28 mouse cellular contexts compared by ENCODE assay signal in the genomic region with DNA sequence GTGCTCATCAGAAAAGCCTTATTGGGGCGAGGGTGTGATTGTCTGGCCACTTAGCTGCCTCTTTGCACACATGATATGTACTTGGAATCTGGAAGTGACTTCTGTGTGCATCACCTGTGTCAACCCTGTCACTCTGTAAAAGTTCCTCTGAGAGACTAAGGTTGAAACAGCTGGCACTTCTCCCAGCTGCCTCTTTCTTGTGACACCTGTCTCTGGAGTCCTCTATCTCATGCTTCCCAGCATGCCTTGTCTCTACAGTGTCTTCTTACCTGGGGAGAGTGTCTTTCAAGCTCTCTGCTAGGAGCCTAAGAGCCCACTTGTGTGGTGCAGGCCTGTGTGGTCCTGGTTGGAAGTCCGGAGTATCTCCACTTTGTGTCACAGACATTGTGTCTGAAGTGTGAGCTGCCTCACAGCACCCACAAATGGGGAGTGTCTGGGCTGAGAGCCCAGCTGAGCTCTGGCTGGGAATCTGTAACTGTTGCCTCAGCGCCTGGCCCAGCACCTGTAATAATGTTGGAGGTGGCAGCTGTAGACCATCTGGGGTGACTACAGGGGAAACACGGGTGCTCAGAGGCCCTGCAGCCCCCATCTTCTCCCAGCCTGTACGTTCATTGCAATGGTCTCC.
A peak's percentile ranks its signal among the peaks of the same experiment; 100 is the strongest.
DNase-seq lines count a peak whose midpoint lies in the region; ATAC-seq and TF ChIP-seq lines count a peak whose summit lies in the region.
"Had no signal": no experiment of that assay in that cellular context is flagged by ENCODE, and none has a peak within 500 bp of the region (broad histone marks: within the 10 kb centered on the region; RNA-seq: fewer than 3 reads in every experiment).

No protein-coding gene starts in this region.

- 0 out of 2 replicates have a peak overlapping the region, but pooled peaks have one; percentile 5 for H3K27ac ChIP-seq in heart, embryonic 10.5 days
- H3K27ac ChIP-seq in lung, postnatal 0 days (ENCODE audit: low read length) = no peak overlapping the region
- H3K27ac ChIP-seq in limb, embryonic 10.5 days = 0 out of 2 replicates have a peak overlapping the region, but pooled peaks have one; percentile 22
- no peak overlapping the region for H3K27ac ChIP-seq in midbrain, embryonic 14.5 days (replicated peaks; ENCODE audit: low read depth, low read length)
- H3K27ac ChIP-seq: embryonic facial prominence, embryonic 15.5 days; hindbrain, embryonic 15.5 days; limb, embryonic 15.5 days; midbrain, embryonic 12.5 days; stomach, embryonic 15.5 days had no signal

- no peak overlapping the region for H3K4me2 ChIP-seq in lung, postnatal 0 days (replicated peaks; ENCODE audit: low read depth, low read length)
- H3K4me2 ChIP-seq in midbrain, embryonic 14.5 days (ENCODE audit: low read length) = no peak overlapping the region
- H3K4me2 ChIP-seq: embryonic facial prominence, embryonic 15.5 days; hindbrain, embryonic 15.5 days; limb, embryonic 15.5 days; midbrain, embryonic 12.5 days; stomach, embryonic 15.5 days had no signal

- peak; percentile 22; the same call in 1 of the 2 replicates for ATAC-seq in lung, postnatal 0 days
- ATAC-seq in midbrain, embryonic 14.5 days (ENCODE audit: low FRiP score, low TSS enrichment) = no peak
- ATAC-seq: forebrain, embryonic 16.5 days; intestine, embryonic 16.5 days; Patski had no signal

- no peaks in the 10 kb centered on the region for H3K9me3 ChIP-seq in heart, embryonic 10.5 days
- H3K9me3 ChIP-seq in lung, postnatal 0 days (ENCODE audit: low read length) = no peaks in the 10 kb centered on the region
- no peaks in the 10 kb centered on the region for H3K9me3 ChIP-seq in limb, embryonic 10.5 days (replicated peaks)
- no peaks in the 10 kb centered on the region for H3K9me3 ChIP-seq in midbrain, embryonic 14.5 days (ENCODE audit: control insufficient read depth, low read length)
- H3K9me3 ChIP-seq: embryonic facial prominence, embryonic 15.5 days; hindbrain, embryonic 15.5 days; limb, embryonic 15.5 days; stomach, embryonic 15.5 days had no signal

- no peak for DNase-seq in heart, embryonic 10.5 days (ENCODE audit: low spot score)
- no peak for DNase-seq in heart, postnatal 36 days
- no peak for DNase-seq in lung, postnatal 0 days (ENCODE audit: low spot score)
- no peak for DNase-seq in lung, postnatal 36 days
- DNase-seq in limb, embryonic 10.5 days (ENCODE audit: low spot score) = no peak
- DNase-seq in thymus, postnatal 36 days = peak; percentile 25 to 52
- DNase-seq in spleen, adult 18-20 months = no peak
- DNase-seq in midbrain, embryonic 14.5 days = no peak
- DNase-seq: adrenal gland, postnatal 36 days; B cell, adult 2 months; cerebellum, adult 11-12 months; cerebellum, postnatal 10 days; gastrocnemius, postnatal 25 days; heart, adult 18-20 months; heart, postnatal 4 days; kidney, adult 9 months; kidney, postnatal 25 days; lung, postnatal 10 days; right cerebral cortex, postnatal 25 days had no signal

- no peak overlapping the region for H3K9ac ChIP-seq in lung, postnatal 0 days (replicated peaks; ENCODE audit: low read depth)
- no peak overlapping the region for H3K9ac ChIP-seq in midbrain, embryonic 14.5 days (replicated peaks; ENCODE audit: low read length)
- H3K9ac ChIP-seq: embryonic facial prominence, embryonic 15.5 days; hindbrain, embryonic 15.5 days; limb, embryonic 15.5 days; midbrain, embryonic 12.5 days; stomach, embryonic 15.5 days had no signal

- intact Hi-C loops in heart, postnatal 36 days (cut with DNase I) = no loop called here

- WGBS in heart, embryonic 10.5 days = 91% methylated on average over 5 of the region's 5 CpGs
- WGBS in lung, postnatal 0 days = 56% methylated on average over 5 of the region's 5 CpGs
- 85% methylated on average over 5 of the region's 5 CpGs for whole genome bisulfite sequencing in limb, embryonic 10.5 days
- WGBS in midbrain, embryonic 14.5 days = 83% methylated on average over 5 of the region's 5 CpGs

- 0 out of 2 replicates have a peak, but pooled peaks cover 6% of the 10 kb centered on the region for H3K4me1 ChIP-seq in heart, embryonic 10.5 days
- no peaks in the 10 kb centered on the region for H3K4me1 ChIP-seq in lung, postnatal 0 days (ENCODE audit: insufficient read depth, low read depth, low read length)
- peaks cover 3% of the 10 kb centered on the region; the same call in 1 of the 2 replicates for H3K4me1 ChIP-seq in limb, embryonic 10.5 days
- H3K4me1 ChIP-seq in midbrain, embryonic 14.5 days (ENCODE audit: control insufficient read depth, insufficient read depth, low read length) = no peaks in the 10 kb centered on the region
- H3K4me1 ChIP-seq: embryonic facial prominence, embryonic 15.5 days; hindbrain, embryonic 15.5 days; midbrain, embryonic 12.5 days; stomach, embryonic 15.5 days had no signal

- no peak for TF ChIP-seq CTCF in lung, postnatal 0 days (IDR thresholded peaks at IDR 0.05)

- H3K27me3 ChIP-seq in heart, embryonic 10.5 days (ENCODE audit: insufficient read depth, poor library complexity, severe bottlenecking) = peaks cover 5% of the 10 kb centered on the region; the same call in 1 of the 2 replicates
- H3K27me3 ChIP-seq in lung, postnatal 0 days (replicated peaks; ENCODE audit: insufficient read depth, low read length) = no peaks in the 10 kb centered on the region
- no peaks in the 10 kb centered on the region for H3K27me3 ChIP-seq in limb, embryonic 10.5 days (ENCODE audit: low read depth, poor library complexity, severe bottlenecking)
- H3K27me3 ChIP-seq in midbrain, embryonic 14.5 days (ENCODE audit: control insufficient read depth, insufficient read depth, low read length) = no peaks in the 10 kb centered on the region
- H3K27me3 ChIP-seq: embryonic facial prominence, embryonic 15.5 days; hindbrain, embryonic 15.5 days; limb, embryonic 15.5 days; midbrain, embryonic 12.5 days; Patski; stomach, embryonic 15.5 days had no signal

- no peak overlapping the region for H3K4me3 ChIP-seq in heart, embryonic 10.5 days
- no peak overlapping the region for H3K4me3 ChIP-seq in lung, postnatal 0 days (ENCODE audit: low read depth, low read length)
- no peak overlapping the region for H3K4me3 ChIP-seq in limb, embryonic 10.5 days
- no peak overlapping the region for H3K4me3 ChIP-seq in midbrain, embryonic 14.5 days (replicated peaks; ENCODE audit: low read depth, low read length)
- H3K4me3 ChIP-seq: embryonic facial prominence, embryonic 15.5 days; hindbrain, embryonic 15.5 days; limb, embryonic 15.5 days; midbrain, embryonic 12.5 days; stomach, embryonic 15.5 days had no signal

- no peak for TF ChIP-seq EP300 in lung, postnatal 0 days (IDR thresholded peaks at IDR 0.05)

- H3K36me3 ChIP-seq in heart, embryonic 10.5 days = no peaks in the 10 kb centered on the region
- no peaks in the 10 kb centered on the region for H3K36me3 ChIP-seq in lung, postnatal 0 days (ENCODE audit: insufficient read depth, low read length)
- no peaks in the 10 kb centered on the region for H3K36me3 ChIP-seq in limb, embryonic 10.5 days
- no peaks in the 10 kb centered on the region for H3K36me3 ChIP-seq in midbrain, embryonic 14.5 days (ENCODE audit: control insufficient read depth, insufficient read depth, low read length)
- H3K36me3 ChIP-seq: embryonic facial prominence, embryonic 15.5 days; G1E; hindbrain, embryonic 15.5 days; limb, embryonic 15.5 days; midbrain, embryonic 12.5 days; stomach, embryonic 15.5 days had no signal

Comparison
In these comparisons a context has a peak if more than half of its experiments do, and no peak if none do; other contexts are left out.
1. DNase-seq: peak in thymus, postnatal 36 days (2 of 2); none in heart, embryonic 10.5 days (single experiment), heart, postnatal 36 days (0 of 2), lung, postnatal 0 days (single experiment), lung, postnatal 36 days (single experiment), limb, embryonic 10.5 days (single experiment), spleen, adult 18-20 months (0 of 2) and midbrain, embryonic 14.5 days (single experiment).
2. H3K27ac ChIP-seq: peak in heart, embryonic 10.5 days (single experiment) and limb, embryonic 10.5 days (single experiment); none in lung, postnatal 0 days (single experiment) and midbrain, embryonic 14.5 days (single experiment).